Mouse (Mus musculus) kidney, postnatal 0 days (tissue): ENCODE data around the gene Satb1. TPM values are rescaled to one million over a fixed set of nuclear protein-coding genes. Genes with fewer than 3 reads are reported as not detected.

ENCODE experiments used
- ATAC-seq: fragments of 200-750 bp; cut with Nextera tagmentation; replicated peaks from 2 replicates; pipeline ENCODE4 v1.8.0; 2017; ENCODE audit warnings: low read depth, moderate number of reproducible peaks, moderate TSS enrichment, moderate library complexity; ENCODE audit not compliant: low FRiP score
- DNase-seq: peaks from one replicate; pipeline ENCODE4 v3.0.0-alpha.2; 2016; ENCODE audit warnings: low spot score
- H3K27ac ChIP-seq: fragments of 300-500 bp; sonication (generic); 2 replicates; pipeline ENCODE4 v1.5.1; 2014; ENCODE audit warnings: mild to moderate bottlenecking
- H3K27me3 ChIP-seq: fragments of 300-500 bp; sonication (generic); 2 replicates; pipeline ENCODE4 v1.6.1; 2014; ENCODE audit warnings: low read length, mixed read lengths; ENCODE audit not compliant: insufficient read depth
- H3K36me3 ChIP-seq: fragments of 300-500 bp; sonication (generic); 2 replicates; pipeline ENCODE4 v1.6.1; 2014; ENCODE audit warnings: low read length, mixed read lengths; ENCODE audit not compliant: insufficient read depth
- H3K4me1 ChIP-seq: fragments of 300-500 bp; sonication (generic); replicated peaks from 2 replicates; pipeline ENCODE4 v1.6.1; 2014; ENCODE audit warnings: antibody characterized with exemption, low read length, mixed read lengths; ENCODE audit not compliant: insufficient read depth
- H3K4me2 ChIP-seq: fragments of 300-500 bp; sonication (generic); 2 replicates; pipeline ENCODE4 v1.6.1; 2014; ENCODE audit warnings: mild to moderate bottlenecking, low read length, moderate library complexity, mixed read lengths
- H3K4me3 ChIP-seq: fragments of 300-500 bp; sonication (generic); replicated peaks from 2 replicates; pipeline ENCODE4 v1.5.1; 2014; ENCODE audit warnings: low read depth, low read length
- H3K9ac ChIP-seq: fragments of 300-500 bp; sonication (generic); 2 replicates; pipeline ENCODE4 v1.6.1; 2014; ENCODE audit warnings: low read depth, low read length
- H3K9me3 ChIP-seq: fragments of 300-500 bp; sonication (generic); replicated peaks from 2 replicates; pipeline ENCODE4 v1.6.1; 2016; ENCODE audit warnings: low read length, inconsistent platforms, mixed read lengths
- CTCF ChIP-seq: IDR thresholded peaks from 2 replicates; pipeline ENCODE4 v1.5.1; 2016; ENCODE audit warnings: antibody characterized with exemption, low read depth, mild to moderate bottlenecking, moderate library complexity
- WGBS: fragments of 180-500 bp; shearing (Covaris S2); extraction: QIAGEN DNeasy Blood & Tissue Kit; methylation state at CpG from one replicate; pipeline ENCODE4 v1.1.7; 2014; 5-methylcytosine and 5-hydroxymethylcytosine counted together
- polyA plus RNA-seq: library from polyadenylated mRNA; unstranded; fragments of >200 nt; fragmentation: Nextera tagmentation; extraction: Ambion mirVana; gene quantifications from 2 replicates; pipeline ENCODE4 v1.2.1, GENCODE M21; 2015

Gene Satb1
- polyA plus RNA-seq, 1 experiment from 2014 or later: 5.5 TPM

- Histone ChIP-seq H3K27me3 (peaks cover 52% of the 10 kb centered on the region), H3K4me1 (peaks cover 7% of the 10 kb centered on the region; the same call in 1 of the 2 replicates), H3K4me2 (no peak overlapping the region), H3K9me3 (no peaks in the 10 kb centered on the region), H3K27ac (no peak overlapping the region), H3K9ac (no peak overlapping the region), H3K4me3 (no peak overlapping the region), H3K36me3 (no peaks in the 10 kb centered on the region)
- no peak for TF ChIP-seq CTCF
- ATAC-seq (no peak), DNase-seq (no peak)
Observed at GRCm38 (mm10) chr17:51829436-51829835, 3.7 kb downstream of the Satb1 start.

DNA sequence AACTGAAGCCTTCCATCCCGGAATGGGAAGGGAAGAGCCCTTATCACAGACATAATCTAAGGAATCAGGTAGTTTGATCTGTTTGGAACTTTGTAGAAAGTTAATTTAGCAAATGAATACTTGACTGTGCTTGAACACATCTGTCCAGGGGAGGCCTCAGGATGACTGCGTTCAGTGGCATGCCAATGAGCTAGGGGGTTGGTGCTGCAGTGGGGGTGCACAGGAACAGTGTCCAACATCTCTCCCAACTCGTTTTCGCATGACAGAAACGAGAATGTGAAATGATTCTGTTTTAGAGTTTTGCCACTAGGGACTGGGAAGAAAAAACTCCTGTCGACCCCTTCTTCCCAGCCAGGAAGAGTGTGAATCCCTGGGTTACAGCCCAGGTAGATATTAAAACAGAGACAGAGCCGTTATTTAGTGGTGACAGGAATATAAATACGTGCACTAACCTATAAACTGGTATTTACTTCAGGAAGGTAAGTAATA, 5.1 kb downstream of the Satb1 start:
- no peak overlapping the region for H3K9ac ChIP-seq
- DNase-seq: no peak
- H3K27ac ChIP-seq: no peak overlapping the region
- 51% methylated on average over 8 of the region's 8 CpGs for WGBS
- TF ChIP-seq CTCF: no peak
- no peaks in the 10 kb centered on the region for H3K36me3 ChIP-seq
- no peaks in the 10 kb centered on the region for H3K9me3 ChIP-seq
- peaks cover 7% of the 10 kb centered on the region; the same call in 1 of the 2 replicates for H3K4me1 ChIP-seq
- H3K4me2 ChIP-seq: no peak overlapping the region
- no peak overlapping the region for H3K4me3 ChIP-seq
- ATAC-seq: no peak
- H3K27me3 ChIP-seq: peaks cover 38% of the 10 kb centered on the region

DNA sequence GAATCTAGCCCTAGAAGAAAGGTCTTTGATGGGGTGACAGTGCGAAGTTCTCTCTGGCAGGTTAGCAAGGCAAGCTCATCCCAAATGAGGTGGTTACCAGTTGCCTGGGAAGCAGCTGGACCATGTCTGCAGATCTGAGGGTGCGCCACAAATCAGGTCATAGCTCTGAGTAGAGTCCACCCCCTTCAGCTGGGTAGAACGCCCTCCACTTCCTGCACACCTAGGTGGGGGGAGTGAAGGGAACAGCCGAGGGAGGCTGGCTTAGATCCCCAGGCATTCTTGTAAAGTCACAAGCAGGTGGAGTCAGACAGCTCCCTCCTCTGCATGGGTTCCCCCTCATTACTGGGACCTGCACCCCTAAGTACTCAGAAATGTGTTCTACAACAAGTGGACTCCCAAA, 6.6 kb downstream of the Satb1 start:
- no peak for TF ChIP-seq CTCF
- no peak for ATAC-seq

DNA sequence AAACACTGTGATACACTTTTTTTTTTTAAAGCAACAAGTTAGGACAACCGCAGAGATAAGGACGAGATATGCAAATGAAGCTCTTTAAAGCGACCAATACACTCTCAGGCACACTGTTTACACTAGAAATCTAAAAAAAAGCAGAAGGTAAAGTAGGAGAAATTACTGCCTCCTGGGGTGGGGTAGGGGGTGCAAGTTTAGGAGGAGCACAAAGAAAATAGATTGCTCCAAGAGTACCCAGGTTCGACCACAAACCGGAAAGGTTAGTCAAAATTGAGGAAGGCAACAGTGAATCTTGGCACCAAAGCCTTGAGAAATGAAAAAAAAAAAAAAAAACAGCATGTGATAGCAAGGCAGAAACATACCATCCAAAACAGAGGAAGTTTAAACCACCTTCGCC, 18.8 kb downstream of the Satb1 start:
- no peaks in the 10 kb centered on the region for H3K9me3 ChIP-seq
- no peaks in the 10 kb centered on the region for H3K4me1 ChIP-seq
- no peak for DNase-seq
- no peaks in the 10 kb centered on the region for H3K36me3 ChIP-seq
- TF ChIP-seq CTCF: no peak
- H3K4me3 ChIP-seq: no peak overlapping the region
- no peak overlapping the region for H3K27ac ChIP-seq
- H3K27me3 ChIP-seq: no peaks in the 10 kb centered on the region
- no peak overlapping the region for H3K9ac ChIP-seq
- 32% methylated on average over 6 of the region's 6 CpGs for WGBS
- ATAC-seq: no peak
- H3K4me2 ChIP-seq: no peak overlapping the region

More for the DNA sequence above, 6.6 kb downstream of the Satb1 start:
- no peak overlapping the region for H3K27ac ChIP-seq
- no peak overlapping the region for H3K4me3 ChIP-seq
- 53% methylated on average over 4 of the region's 4 CpGs for WGBS
- H3K9me3 ChIP-seq: no peaks in the 10 kb centered on the region
- no peak overlapping the region for H3K9ac ChIP-seq
- no peaks in the 10 kb centered on the region for H3K36me3 ChIP-seq
- H3K27me3 ChIP-seq: peaks cover 30% of the 10 kb centered on the region
- no peak for DNase-seq
- H3K4me2 ChIP-seq: no peak overlapping the region
- no peaks in the 10 kb centered on the region for H3K4me1 ChIP-seq

DNA sequence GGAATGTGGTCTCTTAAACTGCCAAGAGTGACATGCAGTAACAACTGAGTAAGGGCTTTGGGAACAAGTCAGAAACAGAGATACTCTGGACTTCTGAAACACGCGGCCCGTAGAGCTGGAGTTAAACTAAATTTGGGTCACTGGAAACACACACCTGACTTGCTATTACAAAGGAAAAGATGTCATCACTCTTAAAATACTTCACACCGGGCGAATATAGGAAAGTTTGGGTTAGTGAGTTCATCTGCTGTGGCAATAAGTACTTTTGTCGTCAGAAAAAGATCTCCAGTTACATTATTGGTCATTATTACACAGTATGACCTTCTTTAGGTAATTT, 19.3 kb downstream of the Satb1 start:
- H3K27ac ChIP-seq: no peak overlapping the region
- no peaks in the 10 kb centered on the region for H3K9me3 ChIP-seq
- TF ChIP-seq CTCF: no peak
- H3K4me2 ChIP-seq: peak overlapping the region; percentile 97
- no peaks in the 10 kb centered on the region for H3K4me1 ChIP-seq
- H3K27me3 ChIP-seq: no peaks in the 10 kb centered on the region
- H3K36me3 ChIP-seq: no peaks in the 10 kb centered on the region
- 0% methylated on average over 6 of the region's 6 CpGs for WGBS
- DNase-seq (no peak), ATAC-seq (no peak)
- peak overlapping the region; percentile 85 for H3K4me3 ChIP-seq
- H3K9ac ChIP-seq: no peak overlapping the region; the same call in 1 of the 2 replicates

- peak; percentile 58 for DNase-seq
- TF ChIP-seq CTCF: no peak
Observed at GRCm38 (mm10) chr17:51812942-51813783, 19.9 kb downstream of the Satb1 start.

More at GRCm38 (mm10) chr17:51812942-51813783, 19.9 kb downstream of the Satb1 start:
- H3K4me3 ChIP-seq: peak overlapping the region; percentile 85
- H3K4me2 ChIP-seq: peak overlapping the region; percentile 97
- no peaks in the 10 kb centered on the region for H3K27me3 ChIP-seq
- no peaks in the 10 kb centered on the region for H3K36me3 ChIP-seq
- no peaks in the 10 kb centered on the region for H3K4me1 ChIP-seq
- ATAC-seq: peak; percentile 77
- under 1% methylated on average over 83 of the region's 115 CpGs for WGBS
- H3K9me3 ChIP-seq: no peaks in the 10 kb centered on the region
- peak overlapping the region; percentile 50 for H3K27ac ChIP-seq
- H3K9ac ChIP-seq: peak overlapping the region; percentile 74
